Mouse (Mus musculus): ENCODE measurements at regions not wholly inside any gene's neighbourhood (a gene's known extent, or its start where the extent isn't known, plus 50 kb on each side); places are given as distances from the start of the nearest gene placed in this dataset.

DNA sequence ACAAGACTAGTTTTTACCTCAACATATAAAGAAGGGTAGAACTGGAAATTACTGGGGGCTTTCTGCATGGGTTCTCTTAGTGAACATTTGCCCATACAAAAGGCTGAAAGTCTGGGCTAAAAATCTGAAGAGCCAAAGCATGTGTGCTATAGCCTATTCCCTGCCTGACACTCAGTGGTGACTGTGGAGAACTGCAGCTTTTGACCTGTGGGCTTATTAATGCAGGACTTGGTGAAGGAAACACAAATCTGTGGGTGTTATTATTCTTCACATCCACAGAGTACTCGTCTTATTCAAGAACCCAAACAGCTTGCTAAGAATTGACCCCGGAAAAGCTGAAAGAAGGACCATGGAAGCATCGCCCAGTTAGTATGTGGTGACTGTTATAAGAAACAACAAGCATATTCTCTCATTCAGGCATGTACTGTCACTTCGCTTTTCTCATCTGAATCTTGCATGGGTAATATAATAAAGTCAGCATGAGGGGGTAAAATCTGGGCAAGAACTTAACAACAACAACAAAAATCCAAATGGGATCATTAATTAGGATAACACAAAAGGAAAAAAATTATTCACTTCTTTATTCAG is 77.2 kb upstream of the Cypt12 start:
- Histone ChIP-seq H3K9ac (no peak overlapping the region), H3K36me3 (ENCODE audit: poor library complexity, severe bottlenecking) (no peaks in the 10 kb centered on the region), H3K27me3 (no peaks in the 10 kb centered on the region), H3K4me3 (no peak overlapping the region), H3K4me2 (no peak overlapping the region), H3K9me3 (replicated peaks) (no peaks in the 10 kb centered on the region), H3K4me1 (no peaks in the 10 kb centered on the region), H3K27ac (no peak overlapping the region)
- WGBS: 51% methylated on average over 4 of the region's 4 CpGs
- ATAC-seq: peak; percentile 94

- no peaks in the 10 kb centered on the region for H3K9me3 ChIP-seq (replicated peaks)
- H3K27me3 ChIP-seq: no peaks in the 10 kb centered on the region
- no peak overlapping the region for H3K27ac ChIP-seq
- H3K4me1 ChIP-seq: no peaks in the 10 kb centered on the region
- WGBS: 32% methylated on average over 2 of the region's 2 CpGs
- H3K36me3 ChIP-seq (ENCODE audit: poor library complexity, severe bottlenecking): no peaks in the 10 kb centered on the region
- ATAC-seq: no peak
- H3K9ac ChIP-seq: no peak overlapping the region
- H3K4me2 ChIP-seq: no peak overlapping the region
- H3K4me3 ChIP-seq: no peak overlapping the region
These were observed 52.3 kb upstream of the Cypt12 start for GRCm38 (mm10) chr3:17895869-17896268.

DNA sequence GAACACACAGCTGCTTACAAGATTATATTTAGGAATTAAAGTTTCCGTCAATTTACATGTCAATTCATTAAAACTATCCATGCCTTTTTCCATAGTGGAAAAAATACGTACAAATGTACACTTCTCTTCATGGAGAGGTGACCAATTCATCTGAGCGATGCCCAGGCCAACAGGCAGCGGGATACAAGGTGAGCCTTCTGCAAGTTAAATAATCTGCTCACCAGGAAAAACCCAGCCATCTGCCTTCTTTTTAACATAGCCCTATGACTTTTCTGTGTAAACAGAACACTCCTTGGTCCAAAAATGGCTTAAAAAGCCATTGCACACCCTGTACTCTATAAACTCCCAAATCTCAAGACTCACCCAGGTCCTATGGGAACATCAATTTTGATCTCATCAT is 51.5 kb upstream of the Cypt12 start:
- Histone ChIP-seq H3K4me1 (no peaks in the 10 kb centered on the region), H3K27me3 (no peaks in the 10 kb centered on the region), H3K36me3 (ENCODE audit: poor library complexity, severe bottlenecking) (no peaks in the 10 kb centered on the region), H3K9me3 (replicated peaks) (no peaks in the 10 kb centered on the region), H3K27ac (no peak overlapping the region), H3K9ac (no peak overlapping the region), H3K4me3 (no peak overlapping the region), H3K4me2 (no peak overlapping the region)
- 95% methylated on average over 4 of the region's 4 CpGs for WGBS
- ATAC-seq: no peak

Small RNA genes in the stretch of these regions (microRNA-seq; reads per million reads assigned to microRNA genes)
- gene Mir124a-2: 5.1 reads per million, percentile 15 among the genes with 10 or more reads in this experiment

Measured in forebrain, embryonic 13.5 days (tissue).